Mouse (Mus musculus) CD4-positive naive resting alpha-beta T cell, adult 57 days (primary cell): ENCODE results near the gene Gm9857. TPM values are rescaled to one million over a fixed set of nuclear protein-coding genes. Genes with fewer than 3 reads are reported as not detected.

Experiments
- total RNA-seq: library from RNA; stranded (reverse); gene quantifications from one replicate; pipeline ENCODE4 v1.2.4, GENCODE M21; 2023

The Gm9857 gene
- total RNA-seq = not detected

GRCm38 (mm10) chr3:108940001-108940633 lies at the start of gene Gm9857:
Gene Gm9857, minus strand, starts transcription at chr3:108940445.

GRCm38 (mm10) chr3:108939573-108939972 lies 672 bp downstream of the Gm9857 start, which contains the start of gene Henmt1:
Gene Henmt1, plus strand, starts transcription at chr3:108939873.

GRCm38 (mm10) chr3:108911548-108912413 lies 28.5 kb downstream of the Gm9857 start, which contains the start of gene Prpf38b:
Gene Prpf38b, minus strand, starts transcription at chr3:108911727.

Other genes starting within 250 kb of the Gm9857 start
- gene Gpsm2, start 218.1 kb downstream of the Gm9857 start, total RNA-seq = 5.7 TPM
- gene Aknad1, start 200.8 kb downstream of the Gm9857 start, total RNA-seq = not detected
- 79.2 TPM for gene Stxbp3, start 99.9 kb downstream of the Gm9857 start, total RNA-seq
- not detected for gene Fndc7, start 50.4 kb downstream of the Gm9857 start, total RNA-seq
- 244 TPM for gene Prpf38b, start 28.7 kb downstream of the Gm9857 start, total RNA-seq
- 1.3 TPM for gene Henmt1, start 572 bp downstream of the Gm9857 start, total RNA-seq
- 10.2 TPM for gene Fam102b, start 87.2 kb upstream of the Gm9857 start, total RNA-seq
- not detected for gene Slc25a54, start 140.0 kb upstream of the Gm9857 start, total RNA-seq
- 8.6 TPM for gene Slc25a24, start 182.7 kb upstream of the Gm9857 start, total RNA-seq